Mouse (Mus musculus) heart, embryonic 12.5 days (tissue): Measurements from ENCODE around the gene Mybbp1a. TPM values are rescaled to one million over a fixed set of nuclear protein-coding genes. Genes with fewer than 3 reads are reported as not detected.
"Not testable (repeated sequence)": the region's sequence is repeated elsewhere in the genome, so short reads cannot be mapped to it uniquely, and the experiment has no call there.

Experiments used
- ATAC-seq: fragments of 200-750 bp; cut with Nextera tagmentation; 2 replicates; pipeline ENCODE4 v1.8.0; 2017; ENCODE audit warnings: moderate TSS enrichment, moderate library complexity; ENCODE audit not compliant: insufficient number of reproducible peaks, low FRiP score
- H3K27ac ChIP-seq: fragments of 300-500 bp; sonication (generic); 2 replicates; pipeline ENCODE4 v1.5.1; 2016; ENCODE audit warnings: mild to moderate bottlenecking, moderate library complexity; ENCODE audit not compliant: poor library complexity, severe bottlenecking
- H3K27me3 ChIP-seq: fragments of 300-500 bp; sonication (generic); replicated peaks from 2 replicates; pipeline ENCODE4 v1.6.1; 2016; ENCODE audit warnings: mild to moderate bottlenecking, moderate library complexity
- H3K36me3 ChIP-seq: fragments of 300-500 bp; sonication (generic); 2 replicates; pipeline ENCODE4 v1.6.1; 2016; ENCODE audit warnings: mild to moderate bottlenecking, moderate library complexity
- H3K4me1 ChIP-seq: fragments of 300-500 bp; sonication (generic); replicated peaks from 2 replicates; pipeline ENCODE4 v1.6.1; 2016; ENCODE audit warnings: mild to moderate bottlenecking
- H3K4me2 ChIP-seq: fragments of 300-500 bp; sonication (generic); 2 replicates; pipeline ENCODE4 v1.6.1; 2016; ENCODE audit warnings: mild to moderate bottlenecking, moderate library complexity
- H3K4me3 ChIP-seq: fragments of 300-500 bp; sonication (generic); 2 replicates; pipeline ENCODE4 v1.5.1; 2016; ENCODE audit warnings: mild to moderate bottlenecking
- H3K9ac ChIP-seq: fragments of 300-500 bp; sonication (generic); 2 replicates; pipeline ENCODE4 v1.6.1; 2016; ENCODE audit warnings: mild to moderate bottlenecking, moderate library complexity
- H3K9me3 ChIP-seq: fragments of 300-500 bp; sonication (generic); replicated peaks from 2 replicates; pipeline ENCODE4 v1.6.1; 2016; ENCODE audit warnings: mild to moderate bottlenecking, moderate library complexity
- WGBS: fragments of 180-500 bp; shearing (Covaris S2); methylation state at CpG from one replicate; pipeline ENCODE4 v1.1.7; 2016; 5-methylcytosine and 5-hydroxymethylcytosine counted together
- polyA plus RNA-seq: library from polyadenylated mRNA; unstranded; fragments of >200 nt; fragmentation: Nextera tagmentation; extraction: Ambion mirVana; gene quantifications from 2 replicates; pipeline ENCODE4 v1.2.1, GENCODE M21; 2016

Mybbp1a gene
- polyA plus RNA-seq, 1 experiment from 2014 or later: 99.5 TPM

DNA sequence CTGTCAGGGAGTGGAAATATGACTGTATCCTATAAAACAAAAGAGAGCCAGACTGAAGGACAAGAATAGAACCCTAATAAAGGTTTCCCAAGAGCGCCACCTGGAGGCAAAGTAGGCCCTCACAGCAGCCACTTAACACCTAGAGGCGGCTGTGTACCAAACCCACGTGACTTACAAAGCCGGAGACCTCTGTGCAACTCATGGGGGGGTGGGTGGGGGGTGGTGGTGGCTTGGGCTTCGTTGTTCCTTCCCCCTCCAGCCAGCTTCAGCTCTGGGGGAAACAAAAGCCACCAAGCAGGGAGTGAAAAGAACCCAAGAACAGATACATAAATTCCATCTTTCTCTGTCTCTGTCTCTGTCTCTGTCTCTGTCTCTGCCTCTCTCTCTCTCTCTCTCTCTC lies 12.5 kb upstream of the Mybbp1a start:
- H3K4me2 ChIP-seq: peak overlapping the region; percentile 58
- WGBS: 5% methylated on average over 5 of the region's 5 CpGs
- H3K27ac ChIP-seq: no peak overlapping the region
- no peaks in the 10 kb centered on the region for H3K36me3 ChIP-seq
- H3K27me3 ChIP-seq: no peaks in the 10 kb centered on the region
- no peaks in the 10 kb centered on the region for H3K9me3 ChIP-seq
- H3K4me1 ChIP-seq: 0 out of 2 replicates have a peak, but pooled peaks cover 2% of the 10 kb centered on the region
- 0 out of 2 replicates have a peak overlapping the region, but pooled peaks have one; percentile 4 for H3K4me3 ChIP-seq
- peak; percentile 68; the same call in 1 of the 2 replicates for ATAC-seq
- H3K9ac ChIP-seq: no peak overlapping the region

- H3K36me3 ChIP-seq: no peaks in the 10 kb centered on the region
- ATAC-seq: peak; percentile 76
- no peak overlapping the region for H3K9ac ChIP-seq
- H3K4me1 ChIP-seq: 0 out of 2 replicates have a peak, but pooled peaks cover 2% of the 10 kb centered on the region
- H3K27ac ChIP-seq: peak overlapping the region; percentile 37; the same call in 1 of the 2 replicates
- no peaks in the 10 kb centered on the region for H3K9me3 ChIP-seq
- no peaks in the 10 kb centered on the region for H3K27me3 ChIP-seq
- H3K4me2 ChIP-seq: peak overlapping the region; percentile 58
- WGBS: 46% methylated on average over 7 of the region's 7 CpGs
- peak overlapping the region; percentile 2; the same call in 1 of the 2 replicates for H3K4me3 ChIP-seq
Measured at GRCm38 (mm10) chr11:72429288-72429690, 11.9 kb upstream of the Mybbp1a start.

GRCm38 (mm10) chr11:72430311-72431068 lies 10.7 kb upstream of the Mybbp1a start:
- not testable (repeated sequence) for H3K9ac ChIP-seq, H3K27ac ChIP-seq, H3K4me2 ChIP-seq, H3K9me3 ChIP-seq, H3K27me3 ChIP-seq, H3K4me1 ChIP-seq, H3K36me3 ChIP-seq, ATAC-seq, H3K4me3 ChIP-seq
- WGBS: 63% methylated on average over 9 of the region's 9 CpGs

DNA sequence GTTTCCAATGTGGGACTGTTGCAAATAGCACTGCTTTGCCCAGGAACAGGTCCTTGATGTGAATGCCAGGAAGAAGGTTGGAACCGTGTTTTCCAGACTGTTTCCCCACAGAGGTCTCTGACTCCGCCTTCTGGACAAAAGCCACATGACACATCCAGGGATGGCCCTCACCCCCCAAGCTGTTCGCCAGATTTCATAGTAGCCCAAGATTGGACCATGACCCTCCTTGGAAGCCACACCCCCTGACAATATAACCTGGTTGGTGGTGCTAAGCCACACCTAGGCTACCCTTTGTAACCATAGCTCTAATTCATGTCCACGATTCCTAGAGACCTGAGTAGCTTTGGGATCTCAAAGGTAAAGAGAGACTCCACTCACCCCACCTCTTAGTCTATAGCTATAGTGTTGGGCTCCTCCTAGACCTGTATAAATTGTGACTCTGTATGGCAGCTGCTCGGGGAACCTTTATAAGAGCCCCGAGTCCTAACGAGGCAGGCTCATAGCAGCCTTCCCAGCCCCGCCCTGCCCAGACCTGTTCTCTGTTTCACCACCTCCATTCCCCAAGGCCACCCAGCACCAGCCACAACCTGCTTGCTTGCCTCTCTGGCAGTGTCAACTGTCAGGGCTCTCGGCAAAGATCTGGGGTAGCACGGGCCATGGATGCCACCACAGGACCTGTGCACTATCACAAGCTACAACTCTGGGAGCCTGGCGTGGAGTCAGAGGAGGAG lies 6.0 kb upstream of the Mybbp1a start, which contains the start of gene Ggt6:
TSS of gene Ggt6 (plus strand) at position 564 of the 731 bp plus-strand sequence.
- no peaks in the 10 kb centered on the region for H3K9me3 ChIP-seq
- no peak within 1 kb of the TSS for H3K27ac ChIP-seq
- ATAC-seq: no peak
- 0 out of 2 replicates have a peak, but pooled peaks cover 10% of the 10 kb centered on the region for H3K27me3 ChIP-seq
- peaks cover 7% of the 10 kb centered on the region; the same call in 1 of the 2 replicates for H3K4me1 ChIP-seq
- no peak within 1 kb of the TSS for H3K4me3 ChIP-seq
- no peak within 1 kb of the TSS for H3K4me2 ChIP-seq
- no peaks in the 10 kb centered on the region for H3K36me3 ChIP-seq
- 63% methylated on average over 11 of the region's 11 CpGs for WGBS
- no peak within 1 kb of the TSS for H3K9ac ChIP-seq

DNA sequence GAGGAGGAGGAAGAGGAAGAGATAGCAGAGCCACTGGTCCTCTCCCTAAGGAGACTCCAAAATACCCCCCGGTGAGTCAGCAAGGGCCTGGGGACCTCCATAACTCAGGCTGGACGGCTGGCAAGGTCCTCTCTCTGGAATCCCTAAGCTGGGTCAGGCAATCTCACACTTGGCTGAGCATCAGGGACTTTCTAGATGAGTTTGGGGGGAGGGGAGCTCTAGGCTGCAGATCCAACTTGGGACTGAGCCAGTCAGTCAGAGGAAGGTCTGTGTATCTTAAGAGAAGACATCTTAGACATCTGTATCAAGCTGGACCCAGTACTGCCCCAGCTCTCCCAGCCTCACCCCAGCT lies 5.5 kb upstream of the Mybbp1a start:
- Histone ChIP-seq H3K4me1 (peaks cover 7% of the 10 kb centered on the region; the same call in 1 of the 2 replicates), H3K27me3 (0 out of 2 replicates have a peak, but pooled peaks cover 10% of the 10 kb centered on the region), H3K27ac (no peak overlapping the region), H3K36me3 (no peaks in the 10 kb centered on the region), H3K4me2 (no peak overlapping the region), H3K9ac (no peak overlapping the region), H3K4me3 (no peak overlapping the region), H3K9me3 (no peaks in the 10 kb centered on the region)
- ATAC-seq: no peak
- WGBS: 45% methylated on average over 2 of the region's 2 CpGs

GRCm38 (mm10) chr11:72436271-72436670 lies 4.9 kb upstream of the Mybbp1a start:
- no peaks in the 10 kb centered on the region for H3K36me3 ChIP-seq
- no peak for ATAC-seq
- 74% methylated on average over 5 of the region's 5 CpGs for WGBS

DNA sequence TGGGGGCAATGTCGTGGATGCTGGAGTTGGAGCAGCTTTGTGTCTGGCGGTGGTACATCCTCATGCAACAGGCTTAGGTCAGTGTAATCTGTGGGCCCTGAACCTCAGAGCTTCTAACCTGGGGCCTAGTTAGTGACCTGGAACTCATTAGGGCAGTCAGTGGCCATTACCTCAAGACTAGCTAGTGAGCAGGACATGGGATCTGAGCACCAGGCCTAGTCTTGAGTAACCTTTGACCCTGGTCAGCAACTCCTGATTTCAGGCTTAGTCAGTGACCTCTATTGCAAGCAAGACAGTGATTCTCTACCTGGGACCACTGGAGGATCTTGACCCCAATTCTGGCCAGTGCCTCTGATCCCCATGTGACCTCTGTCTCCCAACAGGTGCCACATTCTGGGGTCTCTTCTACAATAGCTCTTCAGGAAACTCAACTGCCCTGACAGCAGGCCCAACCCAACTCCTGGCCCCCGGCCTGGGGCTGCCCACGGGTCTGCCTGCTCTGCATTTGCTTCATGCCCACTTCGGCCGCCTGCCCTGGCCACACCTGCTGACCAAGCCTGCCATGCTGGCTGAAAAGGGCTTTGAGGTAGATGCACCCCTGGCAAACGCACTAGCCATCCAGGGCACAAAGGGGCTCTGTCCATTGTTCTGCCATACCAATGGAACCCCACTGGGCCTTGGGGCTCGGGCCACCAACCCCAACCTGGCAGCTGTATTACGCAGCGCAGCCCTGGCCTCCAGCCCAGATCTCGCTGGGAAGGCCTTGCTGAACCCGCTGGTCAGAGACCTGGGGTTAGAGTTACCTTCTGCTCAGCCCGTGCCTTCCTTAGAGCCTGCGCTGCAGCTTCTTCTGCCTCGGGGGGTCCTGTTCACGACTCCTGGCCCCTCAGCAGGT lies 4.2 kb upstream of the Mybbp1a start:
- WGBS: 82% methylated on average over 16 of the region's 16 CpGs
- 0 out of 2 replicates have a peak, but pooled peaks cover 10% of the 10 kb centered on the region for H3K27me3 ChIP-seq

More at GRCm38 (mm10) chr11:72436271-72436670, 4.9 kb upstream of the Mybbp1a start:
- Histone ChIP-seq H3K27ac (no peak overlapping the region), H3K4me1 (peaks cover 7% of the 10 kb centered on the region; the same call in 1 of the 2 replicates), H3K9ac (no peak overlapping the region), H3K4me2 (no peak overlapping the region), H3K27me3 (0 out of 2 replicates have a peak, but pooled peaks cover 10% of the 10 kb centered on the region), H3K4me3 (no peak overlapping the region), H3K9me3 (no peaks in the 10 kb centered on the region)

DNA sequence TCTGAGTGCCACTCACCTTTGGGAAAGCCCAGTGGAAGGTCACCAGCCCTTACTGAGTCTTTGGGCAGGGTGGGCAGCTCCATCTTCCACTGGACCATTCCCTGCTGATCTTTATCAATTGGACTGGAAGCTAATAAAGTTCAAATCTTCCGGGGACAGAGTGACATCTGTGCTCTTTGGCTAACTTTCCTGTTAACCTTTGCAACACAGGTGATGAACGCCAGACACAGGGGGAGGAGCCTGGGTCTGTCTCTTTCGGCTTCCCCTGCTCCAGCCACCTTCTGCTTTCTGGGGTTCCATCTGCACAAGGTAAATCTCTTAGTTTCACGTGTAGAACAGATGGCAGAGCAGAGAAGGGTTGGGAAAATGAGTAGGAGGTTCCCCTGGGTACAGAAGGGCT lies 2.7 kb upstream of the Mybbp1a start:
- 61% methylated on average over 4 of the region's 4 CpGs for WGBS

More for the DNA sequence above, 4.2 kb upstream of the Mybbp1a start:
- Histone ChIP-seq H3K4me3 (no peak overlapping the region), H3K27ac (no peak overlapping the region), H3K9ac (no peak overlapping the region), H3K4me1 (peaks cover 11% of the 10 kb centered on the region), H3K36me3 (no peaks in the 10 kb centered on the region), H3K9me3 (no peaks in the 10 kb centered on the region), H3K4me2 (no peak overlapping the region)
- ATAC-seq: no peak

DNA sequence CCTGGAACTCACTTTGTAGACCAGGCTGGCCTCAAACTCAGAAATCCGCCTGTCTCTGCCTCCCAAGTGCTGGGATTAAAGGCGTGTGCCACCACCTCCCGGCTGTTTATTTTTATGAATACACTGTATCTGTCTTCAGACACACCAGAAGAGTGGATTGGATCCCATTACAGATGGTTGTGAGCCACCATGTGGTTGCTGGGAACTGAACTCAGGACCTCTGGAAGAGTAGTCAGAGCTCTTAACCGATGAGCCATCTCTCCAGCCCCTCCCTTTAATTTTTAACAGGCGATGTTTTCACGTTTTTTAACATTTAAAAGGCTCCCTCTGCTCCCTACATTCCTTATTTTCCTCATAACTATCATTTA lies 574 bp upstream of the Mybbp1a start:
- Histone ChIP-seq H3K4me1 (peaks cover 16% of the 10 kb centered on the region), H3K9ac (peak overlapping the region; percentile 80), H3K36me3 (peaks cover 34% of the 10 kb centered on the region), H3K4me2 (peak overlapping the region; percentile 94), H3K27ac (peak overlapping the region; percentile 89), H3K4me3 (peak overlapping the region; percentile 78)
- 41% methylated on average over 6 of the region's 6 CpGs for WGBS
- not testable (repeated sequence) for ATAC-seq, H3K27me3 ChIP-seq, H3K9me3 ChIP-seq

More for the DNA sequence above, 2.7 kb upstream of the Mybbp1a start:
- Histone ChIP-seq H3K4me1 (peaks cover 20% of the 10 kb centered on the region), H3K4me3 (no peak overlapping the region), H3K9ac (no peak overlapping the region), H3K27me3 (0 out of 2 replicates have a peak, but pooled peaks cover 10% of the 10 kb centered on the region), H3K36me3 (peaks cover 12% of the 10 kb centered on the region), H3K4me2 (no peak overlapping the region), H3K9me3 (no peaks in the 10 kb centered on the region), H3K27ac (no peak overlapping the region)
- no peak for ATAC-seq

- H3K27me3 ChIP-seq: no peaks in the 10 kb centered on the region
- peaks cover 13% of the 10 kb centered on the region for H3K4me1 ChIP-seq
- H3K4me3 ChIP-seq: no peak overlapping the region
- 89% methylated on average over 6 of the region's 6 CpGs for WGBS
- no peak for ATAC-seq
- H3K9ac ChIP-seq: no peak overlapping the region
- H3K9me3 ChIP-seq: no peaks in the 10 kb centered on the region
- H3K27ac ChIP-seq: no peak overlapping the region
- H3K36me3 ChIP-seq: peaks cover 93% of the 10 kb centered on the region
- H3K4me2 ChIP-seq: no peak overlapping the region
Measured at GRCm38 (mm10) chr11:72446311-72447105, 5.4 kb downstream of the Mybbp1a start.
